Mouse (Mus musculus) midbrain, embryonic 12.5 days (tissue): ENCODE measurements around the gene Itpkb. TPM values are rescaled to one million over a fixed set of nuclear protein-coding genes. Genes with fewer than 3 reads are reported as not detected.
A peak's percentile ranks its signal among the peaks of the same experiment; 100 is the strongest.

Experiments
- ATAC-seq: fragments of 200-750 bp; cut with Nextera tagmentation; 2 replicates; pipeline ENCODE4 v1.8.0; 2017; ENCODE audit warnings: low read depth, moderate TSS enrichment, moderate library complexity; ENCODE audit not compliant: low FRiP score
- H3K27ac ChIP-seq: fragments of 300-500 bp; sonication (generic); replicated peaks from 2 replicates; pipeline ENCODE4 v1.5.1; 2016; ENCODE audit warnings: mild to moderate bottlenecking
- H3K27me3 ChIP-seq: fragments of 300-500 bp; sonication (generic); 2 replicates; pipeline ENCODE4 v1.6.1; 2016; ENCODE audit warnings: mild to moderate bottlenecking
- H3K36me3 ChIP-seq: fragments of 300-500 bp; sonication (generic); 2 replicates; pipeline ENCODE4 v1.6.1; 2016
- H3K4me1 ChIP-seq: fragments of 300-500 bp; sonication (generic); 2 replicates; pipeline ENCODE4 v1.6.1; 2016
- H3K4me2 ChIP-seq: fragments of 300-500 bp; sonication (generic); replicated peaks from 2 replicates; pipeline ENCODE4 v1.6.1; 2016; ENCODE audit warnings: mild to moderate bottlenecking, moderate library complexity
- H3K4me3 ChIP-seq: fragments of 300-500 bp; sonication (generic); 2 replicates; pipeline ENCODE4 v1.5.1; 2016; ENCODE audit warnings: mild to moderate bottlenecking
- H3K9ac ChIP-seq: fragments of 300-500 bp; sonication (generic); replicated peaks from 2 replicates; pipeline ENCODE4 v1.6.1; 2016; ENCODE audit warnings: mild to moderate bottlenecking, moderate library complexity
- H3K9me3 ChIP-seq: fragments of 300-500 bp; sonication (generic); 2 replicates; pipeline ENCODE4 v1.6.1; 2016; ENCODE audit warnings: mild to moderate bottlenecking
- WGBS: fragments of 180-500 bp; shearing (Covaris S2); methylation state at CpG from one replicate; pipeline ENCODE4 v1.1.7; 2016; 5-methylcytosine and 5-hydroxymethylcytosine counted together
- polyA plus RNA-seq: library from polyadenylated mRNA; unstranded; fragments of >200 nt; fragmentation: Nextera tagmentation; extraction: Ambion mirVana; gene quantifications from 2 replicates; pipeline ENCODE4 v1.2.1, GENCODE M21; 2016

Gene Itpkb
- polyA plus RNA-seq, 1 experiment from 2014 or later, result 5.2 TPM

GRCm38 (mm10) chr1:180317450-180317849 lies 12.8 kb upstream of the Itpkb start:
- WGBS, result 82% methylated on average over 4 of the region's 4 CpGs
- H3K36me3 ChIP-seq, result no peaks in the 10 kb centered on the region
- no peaks in the 10 kb centered on the region for H3K9me3 ChIP-seq
- H3K4me3 ChIP-seq, result no peak overlapping the region
- no peak overlapping the region for H3K9ac ChIP-seq
- no peaks in the 10 kb centered on the region for H3K27me3 ChIP-seq
- no peak overlapping the region for H3K4me2 ChIP-seq
- H3K27ac ChIP-seq, result no peak overlapping the region
- peaks cover 25% of the 10 kb centered on the region for H3K4me1 ChIP-seq
- no peak for ATAC-seq

- Histone ChIP-seq H3K36me3 (no peaks in the 10 kb centered on the region), H3K4me3 (no peak overlapping the region), H3K9ac (no peak overlapping the region), H3K4me1 (peaks cover 15% of the 10 kb centered on the region), H3K4me2 (no peak overlapping the region), H3K27me3 (no peaks in the 10 kb centered on the region), H3K27ac (no peak overlapping the region), H3K9me3 (no peaks in the 10 kb centered on the region)
- WGBS, result 86% methylated on average over 5 of the region's 5 CpGs
- no peak for ATAC-seq
Observed at GRCm38 (mm10) chr1:180318407-180318806, 11.9 kb upstream of the Itpkb start.

DNA sequence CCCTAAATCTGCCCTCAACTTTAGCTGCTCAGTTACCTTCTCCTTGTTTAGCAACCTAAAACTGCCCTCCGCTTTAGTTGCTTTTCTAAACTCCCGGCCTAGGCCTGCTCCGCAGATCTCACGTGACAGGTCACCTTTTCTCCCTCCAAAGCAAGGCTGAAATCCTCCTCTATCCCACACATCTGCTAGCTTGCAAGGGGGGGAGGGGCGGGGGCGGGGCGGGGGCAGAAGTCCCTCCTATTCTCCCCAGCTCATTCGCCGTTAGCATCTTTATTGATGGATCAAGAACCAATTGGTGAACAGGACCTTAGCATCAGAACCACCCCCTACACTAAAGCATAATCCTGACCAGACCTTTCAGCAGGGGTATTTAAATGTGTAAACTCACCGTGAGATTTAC lies 10.4 kb upstream of the Itpkb start:
- H3K9me3 ChIP-seq, result no peaks in the 10 kb centered on the region
- H3K4me3 ChIP-seq, result no peak overlapping the region
- H3K4me2 ChIP-seq, result no peak overlapping the region
- peaks cover 6% of the 10 kb centered on the region for H3K4me1 ChIP-seq
- no peak overlapping the region for H3K9ac ChIP-seq
- no peak overlapping the region for H3K27ac ChIP-seq
- peak; percentile 38; the same call in 1 of the 2 replicates for ATAC-seq
- 6% methylated on average over 10 of the region's 10 CpGs for WGBS
- no peaks in the 10 kb centered on the region for H3K27me3 ChIP-seq
- H3K36me3 ChIP-seq, result no peaks in the 10 kb centered on the region

- 0 out of 2 replicates have a peak, but pooled peaks cover under 1% of the 10 kb centered on the region for H3K27me3 ChIP-seq
- 93% methylated on average over 3 of the region's 3 CpGs for WGBS
- peaks cover 6% of the 10 kb centered on the region for H3K4me1 ChIP-seq
- H3K9me3 ChIP-seq, result no peaks in the 10 kb centered on the region
- no peak overlapping the region for H3K4me3 ChIP-seq
- no peak overlapping the region for H3K27ac ChIP-seq
- no peak overlapping the region for H3K9ac ChIP-seq
- H3K36me3 ChIP-seq, result no peaks in the 10 kb centered on the region
- ATAC-seq, result no peak
- H3K4me2 ChIP-seq, result no peak overlapping the region
Observed at GRCm38 (mm10) chr1:180322896-180323295, 7.4 kb upstream of the Itpkb start.

GRCm38 (mm10) chr1:180323491-180323890 lies 6.8 kb upstream of the Itpkb start:
- no peaks in the 10 kb centered on the region for H3K36me3 ChIP-seq
- H3K4me1 ChIP-seq, result peaks cover 6% of the 10 kb centered on the region
- H3K9ac ChIP-seq, result no peak overlapping the region
- 94% methylated on average over 5 of the region's 5 CpGs for WGBS
- H3K27me3 ChIP-seq, result peaks cover 6% of the 10 kb centered on the region; the same call in 1 of the 2 replicates
- no peaks in the 10 kb centered on the region for H3K9me3 ChIP-seq
- no peak overlapping the region for H3K27ac ChIP-seq
- H3K4me2 ChIP-seq, result no peak overlapping the region
- H3K4me3 ChIP-seq, result no peak overlapping the region
- ATAC-seq, result no peak

GRCm38 (mm10) chr1:180324271-180324670 lies 6.0 kb upstream of the Itpkb start:
- WGBS, result 89% methylated on average over 4 of the region's 4 CpGs
- Histone ChIP-seq H3K4me1 (peaks cover 7% of the 10 kb centered on the region), H3K36me3 (no peaks in the 10 kb centered on the region)

GRCm38 (mm10) chr1:180328794-180329665 lies 1.3 kb upstream of the Itpkb start:
- Histone ChIP-seq H3K4me3 (no peak overlapping the region), H3K4me2 (peak overlapping the region; percentile 98), H3K36me3 (no peaks in the 10 kb centered on the region), H3K9me3 (no peaks in the 10 kb centered on the region), H3K27ac (no peak overlapping the region), H3K4me1 (peaks cover 31% of the 10 kb centered on the region), H3K27me3 (peaks cover 37% of the 10 kb centered on the region), H3K9ac (no peak overlapping the region)
- WGBS, result 15% methylated on average over 12 of the region's 12 CpGs
- no peak for ATAC-seq

More at GRCm38 (mm10) chr1:180324271-180324670, 6.0 kb upstream of the Itpkb start:
- peaks cover 6% of the 10 kb centered on the region; the same call in 1 of the 2 replicates for H3K27me3 ChIP-seq
- no peak overlapping the region for H3K27ac ChIP-seq
- no peak overlapping the region for H3K4me3 ChIP-seq
- H3K4me2 ChIP-seq, result no peak overlapping the region
- no peak overlapping the region for H3K9ac ChIP-seq
- no peaks in the 10 kb centered on the region for H3K9me3 ChIP-seq
- no peak for ATAC-seq

- ATAC-seq, result no peak
- H3K9me3 ChIP-seq, result no peaks in the 10 kb centered on the region
- H3K4me3 ChIP-seq, result no peak overlapping the region
- H3K27ac ChIP-seq, result no peak overlapping the region
- H3K36me3 ChIP-seq, result no peaks in the 10 kb centered on the region
- H3K4me1 ChIP-seq, result peaks cover 31% of the 10 kb centered on the region
- no peak overlapping the region; the same call in 1 of the 2 replicates for H3K9ac ChIP-seq
- H3K27me3 ChIP-seq, result peaks cover 43% of the 10 kb centered on the region
- peak overlapping the region; percentile 98 for H3K4me2 ChIP-seq
- 14% methylated on average over 6 of the region's 6 CpGs for WGBS
Observed at GRCm38 (mm10) chr1:180329706-180330105, 579 bp upstream of the Itpkb start.

DNA sequence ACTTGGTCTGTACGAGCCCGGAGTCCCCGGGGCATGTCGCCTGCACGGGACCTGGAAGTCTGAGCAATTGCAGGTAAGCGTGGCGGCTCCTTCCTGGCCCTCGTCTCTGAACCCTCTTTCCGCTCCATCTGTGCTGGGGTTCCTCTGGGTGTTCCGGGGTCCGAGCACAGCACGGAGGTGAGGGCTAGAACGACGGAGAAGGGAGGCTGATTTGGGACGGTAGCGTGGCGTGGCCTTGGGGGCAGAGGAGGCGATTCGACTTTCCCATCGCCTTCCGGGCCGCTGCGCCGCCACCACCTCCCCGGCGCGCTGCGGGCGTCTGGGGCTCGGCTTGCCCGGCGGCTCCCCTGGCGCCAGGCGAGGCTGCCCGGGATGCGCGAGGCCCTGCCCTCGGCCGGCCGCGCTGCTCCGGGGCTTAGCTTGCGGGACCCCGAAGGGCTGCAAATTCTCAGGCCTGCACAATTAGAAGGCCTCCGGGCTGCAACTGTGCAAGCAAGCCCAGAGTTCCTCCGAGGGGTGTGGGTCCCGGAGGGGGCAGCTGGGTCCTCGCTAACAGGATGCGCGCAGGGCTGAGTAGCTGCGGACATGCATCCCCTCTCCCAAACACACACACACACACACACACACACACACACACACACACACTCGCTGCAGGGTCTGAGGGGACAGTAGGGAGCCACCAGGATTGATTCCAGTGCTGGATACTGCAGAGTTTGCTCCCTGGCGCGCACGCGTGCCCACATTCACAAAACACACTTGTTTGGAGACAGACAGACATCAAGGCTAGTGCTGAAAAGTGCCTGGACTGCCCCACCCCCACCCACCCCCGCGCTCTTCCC lies 641 bp downstream of the Itpkb start:
- 0% methylated on average over 57 of the region's 58 CpGs for WGBS
- Histone ChIP-seq H3K27me3 (peaks cover 48% of the 10 kb centered on the region), H3K36me3 (no peaks in the 10 kb centered on the region), H3K4me2 (peak overlapping the region; percentile 98), H3K4me1 (peaks cover 31% of the 10 kb centered on the region), H3K9me3 (no peaks in the 10 kb centered on the region), H3K9ac (peak overlapping the region; percentile 73), H3K4me3 (peak overlapping the region; percentile 58), H3K27ac (peak overlapping the region; percentile 63)
- ATAC-seq, result peak; percentile 55

DNA sequence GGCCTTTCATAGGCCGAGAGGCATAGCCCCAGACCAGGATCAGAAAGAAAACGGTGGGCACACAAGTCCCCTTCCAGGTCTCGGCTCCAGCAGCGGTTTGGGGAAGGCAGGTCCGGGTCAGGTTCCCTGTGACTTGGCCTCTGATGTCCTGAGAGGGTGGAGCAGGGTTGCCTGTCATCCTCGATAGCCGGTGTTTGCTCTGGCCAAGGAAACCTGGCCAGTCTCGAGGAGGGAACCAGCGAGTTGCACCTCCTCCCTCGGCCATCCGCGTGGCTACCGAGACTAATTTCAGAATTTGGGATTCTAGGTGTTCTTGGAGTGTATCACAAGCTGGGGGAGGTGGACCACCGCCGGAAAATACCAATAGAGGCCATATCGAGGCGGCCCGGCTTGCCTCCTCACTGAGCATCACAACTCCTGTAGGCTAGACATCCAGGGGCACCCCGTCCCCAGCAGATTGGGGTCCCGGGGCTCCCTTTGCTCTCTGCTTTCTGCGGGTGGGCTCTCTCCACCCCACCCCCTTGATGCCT lies 1.3 kb downstream of the Itpkb start:
- H3K4me1 ChIP-seq, result peaks cover 31% of the 10 kb centered on the region
- peak overlapping the region; percentile 58 for H3K4me3 ChIP-seq
- peak; percentile 46 for ATAC-seq
- H3K27ac ChIP-seq, result peak overlapping the region; percentile 63; the same call in 1 of the 2 replicates
- peaks cover 52% of the 10 kb centered on the region for H3K27me3 ChIP-seq
- H3K9ac ChIP-seq, result peak overlapping the region; percentile 73
- no peaks in the 10 kb centered on the region for H3K36me3 ChIP-seq
- H3K9me3 ChIP-seq, result no peaks in the 10 kb centered on the region
- peak overlapping the region; percentile 98 for H3K4me2 ChIP-seq
- under 1% methylated on average over 21 of the region's 21 CpGs for WGBS

- Histone ChIP-seq H3K27me3 (peaks cover 53% of the 10 kb centered on the region), H3K4me2 (peak overlapping the region; percentile 98), H3K9ac (peak overlapping the region; percentile 73), H3K4me3 (peak overlapping the region; percentile 58), H3K27ac (no peak overlapping the region), H3K9me3 (no peaks in the 10 kb centered on the region), H3K36me3 (no peaks in the 10 kb centered on the region), H3K4me1 (peaks cover 31% of the 10 kb centered on the region)
- WGBS, result under 1% methylated on average over 69 of the region's 72 CpGs
- peak; percentile 60 for ATAC-seq
Observed at GRCm38 (mm10) chr1:180332076-180332927, 2.0 kb downstream of the Itpkb start.
